In genomic region chr3:135641623-135641915, GRCm38 (mm10) we compare ENCODE assay signal across 12 mouse cellular contexts. TPM values are rescaled to one million over a fixed set of nuclear protein-coding genes. Genes with fewer than 3 reads are reported as not detected.
A peak's percentile ranks its signal among the peaks of the same experiment; 100 is the strongest.
DNase-seq lines count a peak whose midpoint lies in the region; ATAC-seq and TF ChIP-seq lines count a peak whose summit lies in the region.
"Had no signal": no experiment of that assay in that cellular context is flagged by ENCODE, and none has a peak within 500 bp of the region (broad histone marks: within the 10 kb centered on the region; RNA-seq: fewer than 3 reads in every experiment).

No protein-coding gene starts in this region.

- no peak overlapping the region for H3K27ac ChIP-seq in kidney, embryonic 15.5 days
- H3K27ac ChIP-seq in kidney, adult 2 months (ENCODE audit: insufficient read depth, low read depth, low read length) = no peak overlapping the region
- peak overlapping the region; percentile 10; the same call in 1 of the 2 replicates for H3K27ac ChIP-seq in embryonic fibroblast, embryonic 13.5 days (ENCODE audit: insufficient read depth, low read length)
- no peak overlapping the region for H3K27ac ChIP-seq in intestine, embryonic 14.5 days (ENCODE audit: low read depth)
- H3K27ac ChIP-seq: embryonic facial prominence, embryonic 15.5 days had no signal

- no peak overlapping the region for H3K4me2 ChIP-seq in kidney, embryonic 15.5 days
- H3K4me2 ChIP-seq in intestine, embryonic 14.5 days (ENCODE audit: low read length) = no peak overlapping the region
- H3K4me2 ChIP-seq: embryonic facial prominence, embryonic 15.5 days had no signal

- TF ChIP-seq CTCF in kidney, adult 2 months (conservative IDR thresholded peaks at IDR 0.05; ENCODE audit: insufficient read depth, insufficient read length, low read depth, low read length) = no peak
- TF ChIP-seq CTCF in embryonic fibroblast, embryonic 13.5 days (IDR thresholded peaks at IDR 0.05; ENCODE audit: borderline replicate concordance, insufficient read depth, low read length) = no peak

- no peak for DNase-seq in kidney, adult 2 months
- DNase-seq in intestine, embryonic 14.5 days (ENCODE audit: low spot score) = no peak
- DNase-seq in layer of hippocampus, postnatal 36 days = no peak
- DNase-seq in thymus, postnatal 4 days = no peak
- DNase-seq: cerebellum, postnatal 25 days; left cerebral cortex, postnatal 4 days; thymus, adult 18-20 months had no signal

- H3K36me3 ChIP-seq in kidney, embryonic 15.5 days = peaks cover 51% of the 10 kb centered on the region
- H3K36me3 ChIP-seq in kidney, adult 2 months (ENCODE audit: control insufficient read depth, insufficient read depth, low read length) = no peaks in the 10 kb centered on the region
- H3K36me3 ChIP-seq in intestine, embryonic 14.5 days (ENCODE audit: control insufficient read depth, insufficient read depth, low read length) = peaks cover 24% of the 10 kb centered on the region

- H3K9me3 ChIP-seq in kidney, embryonic 15.5 days (replicated peaks) = no peaks in the 10 kb centered on the region
- no peaks in the 10 kb centered on the region for H3K9me3 ChIP-seq in intestine, embryonic 14.5 days (ENCODE audit: control insufficient read depth, low read length)
- H3K9me3 ChIP-seq: embryonic facial prominence, embryonic 15.5 days had no signal

- no peak for TF ChIP-seq POLR2A in kidney, adult 2 months (IDR thresholded peaks at IDR 0.05; ENCODE audit: low read depth, low read length)
- TF ChIP-seq POLR2A in embryonic fibroblast, embryonic 13.5 days (IDR thresholded peaks at IDR 0.05; ENCODE audit: low read depth, low read length) = no peak

- H3K4me1 ChIP-seq in kidney, embryonic 15.5 days = 0 out of 2 replicates have a peak, but pooled peaks cover 2% of the 10 kb centered on the region
- H3K4me1 ChIP-seq in kidney, adult 2 months (ENCODE audit: control insufficient read depth, insufficient read depth, low read length) = no peaks in the 10 kb centered on the region
- H3K4me1 ChIP-seq in embryonic fibroblast, embryonic 13.5 days (ENCODE audit: control insufficient read depth, insufficient read depth, low read length) = peaks cover 4% of the 10 kb centered on the region
- 0 out of 2 replicates have a peak, but pooled peaks cover 2% of the 10 kb centered on the region for H3K4me1 ChIP-seq in intestine, embryonic 14.5 days (replicated peaks; ENCODE audit: control insufficient read depth, insufficient read depth, low read length)
- H3K4me1 ChIP-seq: embryonic facial prominence, embryonic 15.5 days had no signal

- no peak overlapping the region for H3K9ac ChIP-seq in kidney, embryonic 15.5 days
- no peak overlapping the region for H3K9ac ChIP-seq in intestine, embryonic 14.5 days (ENCODE audit: low read length)
- H3K9ac ChIP-seq: embryonic facial prominence, embryonic 15.5 days had no signal

- ATAC-seq in kidney, embryonic 15.5 days (replicated peaks; ENCODE audit: low FRiP score) = 0 out of 2 replicates have a peak, but pooled peaks have one; percentile 29
- peak; percentile 38; the same call in 1 of the 2 replicates for ATAC-seq in intestine, embryonic 14.5 days (replicated peaks; ENCODE audit: low FRiP score, low TSS enrichment, low read depth)
- peak; percentile 63 for ATAC-seq in megakaryocyte progenitor cell, adult 5-6 weeks (replicated peaks; ENCODE audit: poor library complexity)
- ATAC-seq: inflammation-experienced regulatory T-cells, adult 6 months had no signal

- H3K4me3 ChIP-seq in kidney, embryonic 15.5 days (replicated peaks) = no peak overlapping the region
- no peak overlapping the region for H3K4me3 ChIP-seq in kidney, adult 2 months (ENCODE audit: insufficient read depth, low read depth, low read length)
- H3K4me3 ChIP-seq in embryonic fibroblast, embryonic 13.5 days (ENCODE audit: insufficient read depth, low read length) = no peak overlapping the region
- no peak overlapping the region for H3K4me3 ChIP-seq in intestine, embryonic 14.5 days (ENCODE audit: low read depth, low read length)
- H3K4me3 ChIP-seq: embryonic facial prominence, embryonic 15.5 days had no signal

- WGBS in kidney, embryonic 15.5 days = 85% methylated on average over 4 of the region's 4 CpGs
- 85% methylated on average over 4 of the region's 4 CpGs for WGBS in kidney, adult 2 months
- WGBS in intestine, embryonic 14.5 days = 34% methylated on average over 4 of the region's 4 CpGs

- no peaks in the 10 kb centered on the region for H3K27me3 ChIP-seq in kidney, embryonic 15.5 days
- H3K27me3 ChIP-seq in kidney, adult 2 months (replicated peaks; ENCODE audit: control insufficient read depth, insufficient read depth, low read length) = no peaks in the 10 kb centered on the region
- no peaks in the 10 kb centered on the region for H3K27me3 ChIP-seq in intestine, embryonic 14.5 days (replicated peaks; ENCODE audit: control insufficient read depth, insufficient read depth, low read length)
- H3K27me3 ChIP-seq: embryonic facial prominence, embryonic 15.5 days had no signal

RNA-seq across cellular contexts. Expression of gene Nfkb1, which starts 49.8 kb away (rescaled TPM):
- polyA plus RNA-seq in kidney, embryonic 15.5 days (2015; fragmentation: Nextera tagmentation; extraction: Ambion mirVana) = 16.7 and 18.5 TPM in 2 replicates
- polyA plus RNA-seq in kidney, adult 2 months (2012; rRNA removed) = 43.1 and 46.0 TPM in 2 replicates
- 45.4 and 54.8 TPM in 2 replicates for polyA plus RNA-seq in embryonic fibroblast, embryonic 13.5 days (2011; ENCODE audit: insufficient read length, low read depth, missing spikeins)
- polyA plus RNA-seq in intestine, embryonic 14.5 days (2014; fragmentation: Nextera tagmentation; extraction: Ambion mirVana) = 29.1 and 30.6 TPM in 2 replicates
- 58.7 and 65.3 TPM in 2 replicates for total RNA-seq in megakaryocyte progenitor cell, adult 5-6 weeks (2015)
- 109 and 110 TPM in 2 replicates for total RNA-seq in megakaryocyte progenitor cell, adult 5-6 weeks (2017)
- 10 to 100 TPM; 21.6 to 25.8 TPM for total RNA-seq in layer of hippocampus, postnatal 36 days (2021)
